Mouse (Mus musculus) ES-Bruce4 (cell line): ENCODE measurements around the gene Eif6. TPM values are rescaled to one million over a fixed set of nuclear protein-coding genes. Genes with fewer than 3 reads are reported as not detected.
"Not testable (repeated sequence)": the region's sequence is repeated elsewhere in the genome, so short reads cannot be mapped to it uniquely, and the experiment has no call there.

ENCODE experiments used
- H3K27ac ChIP-seq: 2 replicates; pipeline ENCODE4 v1.5.1; 2012; ENCODE audit warnings: low read length, inconsistent platforms; ENCODE audit not compliant: insufficient read depth
- H3K27me3 ChIP-seq: 2 replicates; pipeline ENCODE4 v1.6.1; 2012; ENCODE audit warnings: mild to moderate bottlenecking, low read length, inconsistent platforms; ENCODE audit not compliant: control insufficient read depth, poor library complexity, insufficient read depth, severe bottlenecking
- H3K36me3 ChIP-seq: 2 replicates; pipeline ENCODE4 v1.6.1; 2012; ENCODE audit warnings: inconsistent platforms, mild to moderate bottlenecking, low read length, moderate library complexity; ENCODE audit not compliant: control insufficient read depth, poor library complexity, insufficient read depth, severe bottlenecking
- H3K4me1 ChIP-seq: one replicate; pipeline ENCODE4 v1.8.1; 2011; ENCODE audit warnings: low read length; ENCODE audit not compliant: control insufficient read depth, insufficient read depth
- H3K4me3 ChIP-seq: 2 replicates; pipeline ENCODE4 v1.5.1; 2011; ENCODE audit warnings: low read depth, mild to moderate bottlenecking, low read length
- H3K9ac ChIP-seq: 2 replicates; pipeline ENCODE4 v1.6.1; 2012; ENCODE audit warnings: low read depth, mild to moderate bottlenecking, inconsistent platforms; ENCODE audit not compliant: poor library complexity, severe bottlenecking
- H3K9me3 ChIP-seq: replicated peaks from 2 replicates; pipeline ENCODE4 v1.6.1; 2012; ENCODE audit warnings: mild to moderate bottlenecking, low read length, inconsistent platforms; ENCODE audit not compliant: control insufficient read depth, poor library complexity, insufficient read depth, severe bottlenecking
- CTCF ChIP-seq: IDR thresholded peaks from one replicate; pipeline ENCODE4 v1.8.1; 2011; ENCODE audit warnings: low read depth, low read length
- EP300 ChIP-seq: IDR thresholded peaks from 2 replicates; pipeline ENCODE4 v1.6.1; 2011; ENCODE audit warnings: low read depth, low read length; ENCODE audit not compliant: insufficient read depth
- POLR2A ChIP-seq: IDR thresholded peaks from one replicate; pipeline ENCODE4 v1.8.1; 2011; ENCODE audit warnings: low read length; ENCODE audit not compliant: insufficient read depth
- polyA plus RNA-seq: library from polyadenylated mRNA; stranded (reverse); fragments of >200 nt; gene quantifications from 2 replicates; pipeline ENCODE4 v1.2.4, GENCODE M21; 2011; ENCODE audit warnings: low read depth; ENCODE audit not compliant: missing spikeins, insufficient read depth, insufficient read length

Eif6 gene
- polyA plus RNA-seq, 1 experiment: 92.4 TPM

DNA sequence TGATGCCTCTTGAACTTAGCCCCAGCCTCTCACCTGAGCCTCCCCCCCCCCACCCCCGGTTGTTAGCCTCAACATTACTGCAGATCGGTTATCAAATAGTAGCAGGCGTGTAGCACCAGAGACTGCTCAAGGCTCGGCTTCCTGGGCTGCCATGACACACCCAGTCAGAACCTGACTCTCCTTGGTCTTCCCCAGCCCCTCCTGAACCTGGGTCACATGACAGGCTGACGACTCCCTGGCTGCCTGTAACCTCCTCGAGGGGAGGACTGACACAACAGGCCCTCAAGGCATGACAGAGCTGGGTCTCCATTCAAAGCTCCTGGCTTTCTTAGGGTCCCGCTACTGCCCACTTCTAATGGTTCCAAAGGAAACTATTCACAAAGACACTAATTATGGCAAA, 22.7 kb upstream of the Eif6 start:
- Histone ChIP-seq H3K36me3 (peaks cover 3% of the 10 kb centered on the region), H3K4me1 (peaks cover 4% of the 10 kb centered on the region), H3K4me3 (no peak overlapping the region), H3K27ac (no peak overlapping the region), H3K27me3 (no peaks in the 10 kb centered on the region), H3K9ac (no peak overlapping the region), H3K9me3 (no peaks in the 10 kb centered on the region)
- TF ChIP-seq EP300 (no peak), POLR2A (no peak), CTCF (no peak)

DNA sequence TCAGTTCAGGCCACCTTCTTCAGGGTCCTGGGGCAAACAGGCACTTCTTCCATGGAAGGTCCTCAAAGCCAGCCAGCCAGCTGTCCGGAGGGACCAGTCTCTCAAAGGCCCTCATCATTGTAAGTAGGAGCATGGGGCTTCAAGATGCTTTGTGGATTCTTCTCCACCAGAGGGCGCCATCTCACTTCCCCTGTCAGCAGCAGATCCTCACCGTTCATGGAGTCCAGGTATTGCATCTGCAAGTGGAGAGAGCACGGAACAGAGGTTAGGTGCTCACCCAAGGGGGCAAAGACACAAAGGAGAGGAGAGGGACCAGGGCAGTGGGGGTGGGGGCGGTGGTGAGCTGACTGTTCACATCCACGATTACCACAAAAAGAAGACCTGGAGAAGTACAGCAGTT, 21.6 kb upstream of the Eif6 start:
- peak; percentile 92 for TF ChIP-seq CTCF
- no peak for TF ChIP-seq POLR2A
- Histone ChIP-seq H3K9me3 (no peaks in the 10 kb centered on the region), H3K4me3 (no peak overlapping the region), H3K27me3 (no peaks in the 10 kb centered on the region), H3K9ac (no peak overlapping the region), H3K4me1 (peaks cover 4% of the 10 kb centered on the region), H3K27ac (no peak overlapping the region), H3K36me3 (peaks cover 3% of the 10 kb centered on the region)

DNA sequence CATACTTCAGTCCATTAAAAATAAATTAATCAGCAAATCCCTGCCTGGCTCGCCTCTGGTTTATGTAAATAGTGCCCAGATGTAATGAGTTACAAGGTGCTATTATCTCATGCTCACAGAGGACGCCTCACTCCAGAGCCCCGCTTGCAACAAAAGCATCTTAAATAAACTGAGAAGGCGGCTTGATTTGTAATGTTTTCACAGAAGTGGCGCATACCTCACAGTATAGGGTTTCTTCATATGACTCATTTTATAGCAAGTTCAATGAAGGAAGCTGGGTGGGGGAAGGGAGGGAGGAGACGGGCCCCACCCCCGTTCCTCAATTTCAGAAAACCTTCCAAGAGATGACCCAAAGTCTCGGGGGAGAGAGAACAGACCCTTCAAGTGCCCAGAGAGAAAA, 20.2 kb upstream of the Eif6 start:
- peaks cover 3% of the 10 kb centered on the region for H3K36me3 ChIP-seq
- TF ChIP-seq CTCF: no peak
- TF ChIP-seq EP300: no peak
- no peak overlapping the region for H3K9ac ChIP-seq
- H3K9me3 ChIP-seq: no peaks in the 10 kb centered on the region
- H3K27ac ChIP-seq: no peak overlapping the region
- H3K4me1 ChIP-seq: peaks cover 4% of the 10 kb centered on the region
- H3K4me3 ChIP-seq: no peak overlapping the region
- H3K27me3 ChIP-seq: no peaks in the 10 kb centered on the region

DNA sequence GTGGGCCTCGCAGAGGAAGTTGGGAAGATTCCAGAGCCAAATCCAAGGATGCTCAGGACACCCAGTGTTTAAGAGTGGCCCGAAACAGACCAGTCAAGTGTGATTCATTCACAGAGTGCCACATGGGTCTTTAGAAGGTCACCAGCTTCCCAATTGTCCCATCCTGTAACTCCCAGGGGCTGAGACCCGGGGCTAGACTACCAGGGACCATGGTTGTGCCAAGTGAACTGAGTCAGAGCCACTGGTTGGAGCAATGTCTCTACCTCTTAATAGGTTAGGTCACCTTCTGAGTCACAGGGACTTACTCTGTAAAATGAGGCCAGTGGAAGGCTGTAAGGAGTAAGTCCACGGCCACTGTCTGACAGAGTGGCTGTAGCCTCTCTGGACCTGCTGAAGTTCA, 12.2 kb upstream of the Eif6 start:
- no peaks in the 10 kb centered on the region for H3K36me3 ChIP-seq
- H3K27me3 ChIP-seq: no peaks in the 10 kb centered on the region
- H3K9me3 ChIP-seq: no peaks in the 10 kb centered on the region
- H3K4me3 ChIP-seq: no peak overlapping the region
- no peak overlapping the region for H3K27ac ChIP-seq
- no peak overlapping the region for H3K9ac ChIP-seq
- no peaks in the 10 kb centered on the region for H3K4me1 ChIP-seq
- TF ChIP-seq EP300 (no peak), CTCF (no peak), POLR2A (no peak)

DNA sequence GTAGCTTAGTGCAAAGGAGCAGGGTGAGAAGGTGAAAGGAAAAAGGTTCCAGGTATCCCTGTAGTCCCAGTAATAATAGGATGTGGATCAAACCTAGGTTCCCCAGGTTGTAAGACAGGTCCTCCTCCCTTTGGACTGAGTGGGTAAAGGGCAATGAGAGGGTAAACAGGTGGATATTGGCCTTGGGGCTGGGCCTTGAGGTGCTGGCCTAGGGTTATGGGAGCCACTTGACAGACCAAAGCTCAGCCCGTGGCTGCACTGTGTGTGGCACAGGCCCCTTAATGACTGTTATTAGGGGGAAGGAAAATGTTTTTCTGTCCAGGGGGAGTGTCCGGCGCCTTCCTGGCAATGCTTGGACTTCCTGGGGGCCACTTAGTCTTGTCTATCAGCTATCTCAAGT, 11.2 kb upstream of the Eif6 start:
- Histone ChIP-seq H3K27ac (no peak overlapping the region), H3K9me3 (no peaks in the 10 kb centered on the region), H3K27me3 (no peaks in the 10 kb centered on the region), H3K4me3 (no peak overlapping the region), H3K4me1 (no peaks in the 10 kb centered on the region), H3K36me3 (no peaks in the 10 kb centered on the region), H3K9ac (no peak overlapping the region)
- TF ChIP-seq EP300 (no peak), POLR2A (no peak), CTCF (no peak)

DNA sequence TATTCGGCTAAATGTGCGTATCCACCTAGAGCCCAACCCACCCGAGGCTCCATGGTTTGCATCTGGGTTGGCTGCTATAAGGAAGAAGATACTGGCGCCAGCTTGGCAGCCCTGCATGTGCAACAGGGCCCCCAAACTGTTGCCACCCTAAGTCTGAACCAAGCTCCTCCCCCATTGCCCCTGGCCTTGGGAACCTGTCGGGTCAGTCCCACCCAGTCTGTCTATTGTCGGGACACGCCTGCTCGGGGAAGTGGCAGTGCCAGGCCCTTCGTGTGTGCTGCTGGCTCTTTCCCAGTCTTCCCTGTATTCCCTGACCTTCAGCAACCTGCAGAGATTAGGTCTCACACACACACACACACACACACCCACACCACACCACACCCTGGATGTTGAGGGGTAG, 8.0 kb upstream of the Eif6 start, which contains the start of gene Fam83c:
Gene Fam83c (minus strand): TSS at position 123 of the 400 bp plus-strand sequence.
- no peak for TF ChIP-seq EP300
- no peak for TF ChIP-seq CTCF
- no peak for TF ChIP-seq POLR2A
- Histone ChIP-seq H3K9ac (no peak within 1 kb of the TSS), H3K27ac (no peak within 1 kb of the TSS), H3K27me3 (no peaks in the 10 kb centered on the region), H3K9me3 (no peaks in the 10 kb centered on the region), H3K4me1 (no peaks in the 10 kb centered on the region), H3K36me3 (no peaks in the 10 kb centered on the region), H3K4me3 (peak within 1 kb of the TSS; percentile 2; the same call in 1 of the 2 replicates)

DNA sequence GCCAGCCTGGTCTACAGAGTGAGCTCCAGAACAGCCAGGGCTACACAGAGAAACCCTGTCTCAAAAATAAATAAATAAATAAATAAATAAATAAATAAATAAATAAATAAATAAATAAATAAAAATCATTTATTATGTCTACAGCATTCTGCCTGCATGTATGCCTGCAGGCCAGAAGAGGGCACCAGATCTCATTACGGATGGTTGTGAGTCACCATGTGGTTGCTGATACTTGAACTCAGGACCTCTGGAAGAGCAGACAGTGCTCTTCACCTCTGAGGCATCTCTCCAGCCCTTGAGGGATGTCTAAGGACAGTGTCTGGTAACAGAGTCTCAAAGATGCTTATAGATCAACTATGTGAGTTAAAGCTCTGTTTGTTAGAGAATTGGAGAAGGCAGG, 5.4 kb upstream of the Eif6 start:
- H3K9ac ChIP-seq, H3K4me3 ChIP-seq, H3K27ac ChIP-seq, H3K4me1 ChIP-seq, H3K9me3 ChIP-seq, H3K36me3 ChIP-seq, H3K27me3 ChIP-seq: not testable (repeated sequence)
